Mouse (Mus musculus) hematopoietic stem cell, adult 5-6 weeks (primary cell): ENCODE data around the gene Galnt14. TPM values are rescaled to one million over a fixed set of nuclear protein-coding genes. Genes with fewer than 3 reads are reported as not detected.

Experiments
- ATAC-seq, 2 experiments: fragments of 125-278 bp in 1 of 2; replicated peaks in 1 of 2; 2 replicates each; pipeline ENCODE4 v1.8.0; 2016 to 2017; ENCODE audit warnings: inconsistent platforms in 2 of 2, mild to moderate bottlenecking in 2 of 2, moderate number of reproducible peaks in 2 of 2, low read depth in 1 of 2, moderate TSS enrichment in 1 of 2; ENCODE audit not compliant: low FRiP score in 2 of 2, poor library complexity in 2 of 2, severe bottlenecking in 2 of 2, insufficient read depth in 1 of 2, low TSS enrichment in 1 of 2
- total RNA-seq: library from RNA; stranded (forward); fragments of 172-1452, 232-1000 nt; gene quantifications from 2 replicates; pipeline ENCODE4 v1.2.3, GENCODE M21; 2017

Gene Galnt14
- not detected in 2 replicates for total RNA-seq

DNA sequence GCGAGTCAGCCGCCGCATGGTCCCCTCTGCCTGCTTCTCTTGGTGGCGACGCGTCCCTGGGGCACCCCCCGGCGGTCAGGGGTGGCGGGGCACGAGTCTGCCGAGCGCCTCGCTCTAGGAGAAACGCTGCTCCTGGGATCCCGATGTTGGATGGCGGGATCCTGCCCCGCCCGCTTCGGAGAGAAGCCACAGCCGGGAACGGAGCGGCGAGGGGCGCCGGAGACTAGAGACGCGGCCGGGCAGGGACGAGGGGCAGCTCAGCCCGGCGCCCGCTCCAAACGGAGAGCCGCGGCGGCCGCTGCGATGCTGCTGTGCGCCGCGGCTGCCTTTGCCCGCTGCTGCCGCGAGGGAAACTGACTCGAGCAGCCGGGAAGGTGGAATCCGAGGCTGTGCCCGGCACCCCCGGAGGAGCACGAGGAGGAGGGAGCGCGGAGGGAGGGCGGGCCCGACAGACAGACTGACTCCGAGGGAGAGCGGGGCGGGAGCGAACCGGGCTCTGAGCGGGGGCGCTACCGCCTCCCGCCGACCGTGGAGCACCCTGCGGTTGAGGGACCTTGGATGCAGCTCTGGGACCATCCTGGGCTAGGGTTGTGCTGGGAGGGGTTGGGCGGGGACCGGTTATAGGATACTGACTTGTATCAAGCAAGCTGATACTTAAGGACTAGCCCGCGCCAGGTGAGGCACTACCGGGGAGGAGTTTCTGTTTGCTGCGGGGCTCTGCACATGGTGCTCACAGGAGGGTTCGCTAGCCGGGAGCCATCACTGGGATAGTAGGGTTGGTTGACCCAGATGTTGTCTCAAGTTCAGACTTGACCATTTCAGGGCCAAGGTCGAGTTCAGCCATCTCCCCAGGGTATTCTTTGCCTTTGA lies at the start of gene Galnt14:
TSS of gene Galnt14 (minus strand) at position 412 of the 870 bp plus-strand sequence.
- peak; percentile 58 to 74; a peak in 3 of 4 replicates for ATAC-seq

DNA sequence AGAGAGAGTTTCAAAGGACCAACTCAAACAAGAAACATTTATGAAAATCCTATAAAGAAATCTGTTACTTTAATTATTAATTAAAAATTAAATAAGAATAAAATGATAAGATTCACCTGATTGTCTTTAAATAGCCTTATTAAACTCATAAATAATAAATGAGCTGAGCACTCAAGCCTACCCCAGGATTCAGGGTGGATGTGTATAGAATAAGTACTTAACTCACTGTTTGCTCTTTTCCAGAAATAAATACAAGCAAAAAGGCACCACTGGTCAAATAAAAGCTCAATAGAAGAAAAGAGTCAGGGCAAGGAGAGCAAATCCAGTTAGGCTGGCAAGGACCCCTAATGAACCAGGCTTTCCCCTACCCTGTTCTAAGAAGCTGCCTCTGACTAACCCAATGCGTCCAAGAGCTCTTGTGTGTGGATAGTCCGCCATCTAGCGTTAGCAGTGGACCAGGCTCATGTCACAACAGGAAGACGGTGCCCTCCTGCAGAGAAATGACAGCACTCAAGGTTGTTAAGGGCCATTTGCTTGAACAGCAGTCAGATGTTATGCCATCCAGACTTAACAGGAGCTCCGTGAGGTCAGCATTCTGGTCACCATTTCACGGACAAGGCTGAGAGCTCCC lies 33.5 kb upstream of the Galnt14 start:
- peak; percentile 91 to 97 for ATAC-seq

DNA sequence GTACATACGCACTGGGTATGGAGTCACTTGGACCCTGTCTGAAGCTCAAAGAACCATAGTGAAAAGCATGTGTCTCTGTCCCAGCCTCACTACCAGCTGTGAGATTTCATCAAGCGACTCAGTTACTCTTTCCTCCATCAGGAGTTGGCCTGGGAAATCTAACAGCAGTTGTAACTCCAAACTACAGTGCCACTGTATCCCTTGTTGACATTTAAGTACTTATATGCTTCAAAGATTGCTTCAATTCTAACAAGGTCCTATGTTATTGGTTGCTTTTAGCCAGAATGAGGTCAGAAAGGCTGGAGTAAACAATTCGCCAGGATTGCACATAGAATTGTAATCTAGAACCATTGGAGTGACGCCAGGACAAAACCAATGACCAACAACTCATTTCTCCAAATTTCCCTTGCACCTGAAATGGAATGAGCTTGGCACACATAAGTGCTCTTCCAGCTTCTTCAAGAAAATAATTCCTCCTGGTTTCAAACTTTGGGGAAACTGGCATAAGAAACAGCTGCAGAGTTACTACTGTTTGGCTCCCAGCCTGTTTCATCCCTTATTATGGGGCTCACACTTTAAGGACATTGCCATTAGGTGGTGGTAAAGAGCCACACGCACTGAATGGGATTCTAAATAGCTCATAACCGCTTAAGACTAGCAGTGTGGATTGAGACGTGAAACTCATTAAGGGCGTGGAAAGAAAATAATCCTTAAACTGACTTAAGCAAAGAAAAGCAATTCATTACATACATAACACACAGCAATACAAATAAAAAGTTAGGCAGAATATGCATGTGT lies 13.8 kb upstream of the Galnt14 start:
- peak; percentile 56 to 60; a peak in 3 of 4 replicates for ATAC-seq

DNA sequence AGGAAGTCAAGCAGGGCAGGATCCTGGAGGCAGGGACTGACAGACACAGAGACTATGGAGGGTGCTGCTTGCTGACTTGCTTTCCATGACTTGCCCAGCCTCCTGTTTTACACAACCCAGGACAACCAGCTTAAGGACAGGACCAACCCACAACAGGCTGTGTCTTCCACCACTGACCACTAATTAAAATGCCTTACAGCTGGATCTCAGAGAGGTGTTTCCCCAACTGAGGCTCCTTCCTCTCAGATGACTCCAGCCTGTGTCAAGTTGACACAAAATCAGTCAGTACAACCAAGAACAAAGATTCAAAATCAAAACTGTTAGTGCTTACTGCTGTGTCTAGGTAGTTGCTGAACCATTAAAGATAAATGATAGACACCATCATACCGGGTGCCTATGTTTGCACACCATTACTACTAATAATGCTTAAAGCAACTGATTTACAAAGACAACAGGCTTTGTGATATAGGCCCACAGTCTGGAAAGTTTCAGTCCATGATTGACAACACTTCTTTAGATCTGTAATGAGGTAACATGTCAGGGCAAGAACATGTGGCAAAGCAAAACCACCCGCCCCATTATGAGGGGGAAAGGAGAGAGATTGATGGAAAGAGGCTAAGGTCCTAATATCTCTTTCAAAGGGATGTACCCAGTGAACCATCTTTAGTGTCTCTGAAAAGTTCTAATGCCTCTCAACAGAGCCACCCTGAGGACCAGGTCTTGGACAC lies 8.9 kb upstream of the Galnt14 start:
- ATAC-seq = no peak

DNA sequence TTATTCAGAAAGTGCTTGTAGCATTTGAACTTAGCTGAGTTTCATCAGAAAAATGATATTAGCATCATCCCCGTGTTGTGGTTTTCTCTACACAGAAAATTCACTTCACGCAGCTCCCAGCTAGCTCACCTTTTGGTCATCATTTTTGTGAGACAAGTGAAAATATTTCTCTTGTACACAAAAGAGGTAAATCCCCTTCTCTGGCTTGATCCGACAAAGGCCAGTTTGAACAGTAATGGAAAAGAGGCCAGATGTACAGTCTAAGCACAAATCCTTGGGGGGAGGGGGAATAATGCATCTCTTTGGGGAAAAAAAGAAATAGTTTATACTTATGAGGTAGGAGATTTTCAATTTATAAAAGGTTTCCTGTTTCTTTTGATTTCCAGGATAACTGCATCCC lies 6.4 kb upstream of the Galnt14 start:
- no peak for ATAC-seq

DNA sequence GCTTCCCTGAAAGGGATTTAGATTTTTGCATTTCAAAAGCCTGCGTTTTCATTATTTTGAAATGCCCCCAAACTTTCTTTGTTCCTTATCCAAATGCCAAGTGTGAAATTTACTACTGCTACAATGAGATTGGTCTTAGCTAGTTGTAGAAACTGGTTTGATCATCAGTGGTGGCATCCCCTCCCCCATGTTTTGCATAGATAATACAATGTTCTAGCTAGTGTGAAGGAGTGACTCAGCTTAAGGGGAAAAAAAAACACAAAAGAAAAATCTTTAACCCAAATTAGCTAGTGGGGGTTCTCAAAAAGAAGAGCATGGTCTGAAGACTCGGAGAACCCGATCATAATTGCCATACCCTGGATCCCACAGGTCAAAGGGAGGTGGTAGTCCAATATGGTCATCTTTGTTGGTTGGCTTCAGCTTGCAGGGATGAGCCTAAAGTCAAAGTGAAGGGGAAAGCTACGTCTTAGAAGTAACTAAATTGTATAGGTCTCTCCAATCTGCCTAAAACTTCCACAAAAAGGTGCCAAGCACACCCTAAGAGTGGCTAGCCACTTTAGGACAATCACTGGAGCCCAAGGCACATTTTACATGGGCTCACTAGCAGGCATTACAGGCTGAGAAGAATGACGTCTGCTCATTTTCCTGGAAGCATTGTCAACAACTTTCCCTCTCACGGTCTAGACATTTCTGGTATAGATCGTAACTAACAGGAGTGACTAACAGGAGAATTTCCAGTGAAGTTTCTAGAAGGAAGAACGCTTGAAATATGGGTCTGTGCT lies 4.4 kb upstream of the Galnt14 start:
- no peak for ATAC-seq

DNA sequence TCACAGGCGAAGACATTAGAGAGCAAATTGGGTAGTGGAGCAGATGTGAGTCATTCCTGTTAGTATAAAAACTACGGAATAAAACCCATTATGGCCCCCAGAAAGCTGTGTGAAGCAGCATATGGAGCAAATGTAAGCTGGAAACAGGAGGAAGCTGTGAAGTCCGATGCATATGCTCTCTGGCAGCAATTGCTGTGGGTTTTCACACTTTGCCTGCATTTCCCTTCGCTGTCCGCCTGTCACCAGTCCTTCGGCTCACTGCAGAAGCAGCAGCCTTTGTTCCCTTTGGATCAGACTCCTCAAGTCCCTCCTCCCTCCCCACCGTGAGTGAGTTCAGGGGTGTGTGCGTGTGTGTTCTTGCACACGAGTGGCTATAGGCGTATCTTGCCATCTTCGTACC lies 3.1 kb upstream of the Galnt14 start:
- ATAC-seq = no peak

DNA sequence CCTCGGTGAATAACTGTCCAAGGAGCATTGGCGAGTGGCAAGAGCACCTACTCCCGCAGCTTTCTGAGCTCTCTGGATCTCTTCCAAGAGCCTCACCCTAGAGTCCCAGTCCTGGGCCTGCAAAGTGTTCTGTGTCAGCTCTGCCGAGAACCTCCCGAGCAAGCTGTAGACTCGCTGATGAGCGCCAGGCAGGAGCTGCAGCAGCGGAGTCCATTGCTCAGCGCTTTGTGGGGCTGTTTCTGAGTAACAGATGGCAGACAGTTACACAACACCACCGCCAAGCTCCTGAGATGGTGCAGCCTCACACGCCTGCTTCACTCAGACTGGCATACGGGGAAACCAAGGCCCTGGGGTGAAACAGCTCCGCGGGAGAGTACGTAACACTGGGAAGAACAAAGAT lies 1.7 kb upstream of the Galnt14 start:
- no peak for ATAC-seq

DNA sequence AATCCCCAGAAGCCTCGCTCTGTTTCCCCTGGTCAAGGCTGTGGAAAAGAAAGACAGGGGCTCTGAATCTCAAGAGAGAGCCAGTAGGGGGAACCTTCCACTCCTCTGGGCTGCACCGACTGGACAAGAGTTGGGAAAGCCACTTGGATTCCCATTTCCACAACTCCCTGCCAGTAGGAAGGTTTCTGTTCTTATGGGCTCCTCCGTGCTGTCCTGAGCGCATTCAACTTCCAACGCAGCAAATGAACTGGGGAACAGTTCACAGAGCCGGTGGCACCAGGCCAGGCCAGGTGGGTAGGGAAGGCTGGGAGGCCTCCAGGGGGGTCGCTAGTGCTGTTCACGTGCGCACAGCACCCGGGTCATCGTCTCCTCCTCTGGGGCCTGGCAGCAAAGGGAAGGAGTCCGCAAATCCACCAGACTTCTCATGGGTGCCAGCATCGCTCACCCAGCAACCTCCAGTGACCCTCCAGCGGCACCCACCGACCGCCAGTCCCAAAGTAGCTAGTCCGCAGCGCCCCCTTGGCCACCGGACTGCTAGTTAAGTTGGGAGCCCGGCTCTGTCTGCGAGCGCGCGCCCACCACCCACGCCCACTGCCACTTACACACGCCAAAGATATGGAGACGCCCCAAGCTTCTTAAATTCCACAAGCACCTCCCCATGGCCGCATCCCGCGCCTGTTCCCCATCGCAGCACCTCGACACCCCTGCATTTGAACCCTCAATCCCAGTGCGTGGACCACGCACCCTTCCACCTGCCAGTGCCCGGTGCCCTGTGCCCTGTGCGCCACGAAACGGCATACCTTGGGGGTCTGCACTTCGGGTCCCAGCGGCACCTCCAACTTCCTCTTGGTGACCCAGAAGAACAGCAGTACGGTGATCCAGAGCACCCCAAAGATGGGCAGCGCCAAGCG lies 867 bp downstream of the Galnt14 start:
- ATAC-seq = no peak

DNA sequence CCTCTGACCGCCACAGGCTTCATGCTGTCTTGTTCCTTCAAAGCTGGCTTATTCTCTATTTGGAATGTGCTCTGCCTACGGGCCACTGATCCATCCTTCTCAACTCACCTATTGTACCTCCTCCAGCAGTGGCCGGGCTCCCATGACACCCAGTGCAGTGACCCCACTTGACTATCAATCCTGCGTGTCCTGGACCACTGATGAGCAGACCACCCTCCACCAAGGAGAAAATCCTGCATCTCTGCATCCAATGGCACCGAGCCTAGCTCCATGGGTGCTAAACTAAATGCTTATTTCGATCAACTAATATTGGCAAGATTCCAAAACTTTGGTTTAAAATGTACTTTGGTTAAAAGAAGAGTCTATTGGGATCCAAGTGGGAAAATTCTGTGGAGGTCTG lies 1.8 kb downstream of the Galnt14 start:
- ATAC-seq = no peak

DNA sequence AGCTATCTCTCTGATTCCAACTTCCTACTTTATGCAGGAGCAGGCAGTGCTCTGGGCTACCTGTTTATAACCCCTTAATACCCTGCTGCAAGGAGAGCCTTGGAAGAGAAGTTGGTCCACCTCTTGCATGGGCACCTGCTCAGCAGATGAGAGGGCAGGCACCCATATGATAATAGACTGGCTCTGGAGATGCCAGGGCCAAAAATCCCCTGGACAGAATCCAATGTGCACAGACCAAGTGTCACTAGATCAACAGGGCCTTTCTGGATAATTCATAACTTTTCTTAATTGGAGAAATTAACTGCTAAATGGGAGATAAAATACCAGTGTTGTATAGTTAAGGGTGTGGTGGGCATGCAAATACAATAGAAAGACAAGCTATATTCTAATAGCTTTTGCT lies 6.7 kb downstream of the Galnt14 start:
- ATAC-seq = no peak

DNA sequence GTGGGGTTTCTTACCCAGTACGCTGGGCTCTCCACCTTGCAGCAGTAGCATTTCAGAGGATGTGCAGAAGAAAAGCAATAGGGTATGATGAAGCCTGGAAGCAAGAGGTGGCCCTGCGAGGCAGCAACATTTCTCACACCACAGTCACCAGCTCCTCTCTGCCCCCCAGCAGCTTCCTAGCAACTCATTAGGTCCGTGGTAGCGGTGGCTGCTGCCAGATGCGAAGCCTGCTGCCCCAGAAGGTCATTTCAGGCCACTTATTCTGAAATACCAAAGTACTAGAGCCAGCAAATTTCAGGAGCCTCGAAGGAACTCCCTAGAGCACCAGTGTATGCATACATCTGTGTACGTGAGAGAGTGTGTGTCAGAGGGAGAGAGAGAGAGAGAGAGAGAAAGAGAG lies 9.2 kb downstream of the Galnt14 start:
- no peak for ATAC-seq

DNA sequence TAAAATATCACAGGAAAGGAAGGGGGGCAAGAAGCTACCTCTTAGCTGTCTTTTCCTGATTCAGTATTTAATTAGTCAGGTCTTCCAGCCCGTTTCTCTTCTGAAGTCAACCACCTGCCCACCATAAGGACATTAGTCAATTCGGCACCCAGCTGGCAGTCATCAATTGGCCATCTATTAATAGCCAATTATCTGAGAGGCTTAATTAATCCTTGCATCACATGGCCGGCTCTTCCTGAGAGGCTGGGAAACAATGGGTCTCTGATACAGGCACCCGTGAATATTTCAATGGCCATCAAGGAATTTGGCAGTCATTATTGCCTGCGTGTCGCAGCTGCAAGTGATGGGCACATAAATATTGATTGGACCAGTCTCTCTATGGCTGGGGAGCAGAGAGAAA lies 10.4 kb downstream of the Galnt14 start:
- no peak for ATAC-seq

DNA sequence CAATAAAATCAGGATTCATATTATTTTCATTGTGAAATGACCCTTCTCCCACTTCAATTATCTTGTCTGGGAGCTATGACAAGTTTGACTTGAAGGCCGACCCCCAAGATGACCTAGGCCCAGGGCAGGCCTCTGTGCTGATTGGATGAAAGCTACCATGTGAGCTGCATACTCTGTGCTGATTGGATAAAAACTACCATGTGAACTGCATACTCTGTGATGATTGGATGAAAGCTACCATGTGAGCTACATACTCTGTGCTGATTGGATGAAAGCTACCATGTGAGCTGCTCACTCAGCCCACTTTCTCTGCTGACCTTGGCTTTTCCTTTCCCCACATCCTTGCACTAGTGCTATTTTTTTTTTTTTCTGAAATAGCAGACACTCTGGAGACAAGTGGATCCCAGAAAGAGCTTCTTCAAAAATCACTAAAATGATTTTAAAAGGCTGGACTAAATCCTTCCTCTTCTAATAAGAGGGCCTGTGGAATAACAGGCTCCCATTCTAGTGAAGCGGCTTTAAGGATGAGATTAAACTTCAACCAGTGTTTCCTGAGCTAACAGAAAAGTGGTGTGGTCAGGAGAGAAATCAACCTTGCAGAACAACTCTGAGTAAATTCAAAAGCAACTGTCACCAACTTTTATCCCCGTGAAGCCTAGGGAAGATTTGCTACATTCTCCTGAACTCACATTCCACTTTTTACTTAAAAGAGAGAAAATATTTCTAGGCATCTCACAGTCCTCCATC lies 15.9 kb downstream of the Galnt14 start:
- no peak for ATAC-seq

DNA sequence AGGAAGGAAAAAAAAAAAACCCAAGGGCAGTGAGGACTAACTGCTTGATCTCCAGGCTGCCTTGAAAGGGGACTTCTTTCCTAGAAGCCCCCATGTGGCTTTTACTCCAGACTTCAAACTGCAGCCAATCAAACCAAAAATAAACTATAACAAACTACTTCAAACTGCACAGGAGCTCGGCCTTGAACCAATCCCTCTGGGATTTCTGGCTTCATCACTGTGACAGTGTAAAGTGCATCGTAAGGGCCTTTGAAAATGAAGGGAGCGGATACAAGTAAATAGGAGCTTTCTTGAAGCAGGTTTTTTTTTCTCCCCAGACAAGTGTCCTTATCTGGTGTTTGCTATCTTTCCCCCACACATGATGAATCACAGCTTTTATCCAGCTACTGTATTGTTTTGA lies 22.0 kb downstream of the Galnt14 start:
- no peak for ATAC-seq
